Mouse (Mus musculus) forebrain, embryonic 11.5 days (tissue): ENCODE data around the gene Lmna. TPM values are rescaled to one million over a fixed set of nuclear protein-coding genes. Genes with fewer than 3 reads are reported as not detected.

ENCODE experiments used
- ATAC-seq: fragments of 200-750 bp; cut with Nextera tagmentation; replicated peaks from 2 replicates; pipeline ENCODE4 v1.8.0; 2017; ENCODE audit warnings: moderate TSS enrichment; ENCODE audit not compliant: low FRiP score
- DNase-seq: peaks from one replicate; pipeline ENCODE4 v3.0.0-alpha.2; 2017; ENCODE audit warnings: low spot score
- H3K27ac ChIP-seq: fragments of 300-500 bp; sonication (generic); 2 replicates; pipeline ENCODE4 v1.5.1; 2014; ENCODE audit warnings: low read depth, low read length
- H3K27me3 ChIP-seq: fragments of 300-500 bp; sonication (generic); 2 replicates; pipeline ENCODE4 v1.6.1; 2014; ENCODE audit warnings: mild to moderate bottlenecking, low read length, mixed read lengths; ENCODE audit not compliant: control insufficient read depth, insufficient read depth
- H3K36me3 ChIP-seq: fragments of 300-500 bp; sonication (generic); 2 replicates; pipeline ENCODE4 v1.6.1; 2014; ENCODE audit warnings: mild to moderate bottlenecking, low read length, moderate library complexity, mixed read lengths; ENCODE audit not compliant: control insufficient read depth, insufficient read depth
- H3K4me1 ChIP-seq: fragments of 300-500 bp; sonication (generic); replicated peaks from 2 replicates; pipeline ENCODE4 v1.6.1; 2014; ENCODE audit warnings: low read length, mixed read lengths; ENCODE audit not compliant: control insufficient read depth, insufficient read depth
- H3K4me2 ChIP-seq: fragments of 300-500 bp; sonication (generic); 2 replicates; pipeline ENCODE4 v1.6.1; 2014; ENCODE audit warnings: low read depth, mild to moderate bottlenecking, low read length, moderate library complexity, mixed read lengths; ENCODE audit not compliant: severe bottlenecking
- H3K4me3 ChIP-seq: fragments of 300-500 bp; sonication (generic); 2 replicates; pipeline ENCODE4 v1.5.1; 2014; ENCODE audit warnings: low read depth, low read length
- H3K9ac ChIP-seq: fragments of 300-500 bp; sonication (generic); 2 replicates; pipeline ENCODE4 v1.6.1; 2014; ENCODE audit warnings: low read length
- H3K9me3 ChIP-seq: fragments of 300-500 bp; sonication (generic); 2 replicates; pipeline ENCODE4 v1.6.1; 2016; ENCODE audit warnings: low read length, mixed read lengths; ENCODE audit not compliant: control insufficient read depth
- WGBS: fragments of 180-500 bp; shearing (Covaris S2); extraction: QIAGEN DNeasy Blood & Tissue Kit; methylation state at CpG from one replicate; pipeline ENCODE4 v1.1.7; 2014; 5-methylcytosine and 5-hydroxymethylcytosine counted together
- polyA plus RNA-seq: library from polyadenylated mRNA; unstranded; fragments of >200 nt; fragmentation: Nextera tagmentation; extraction: Ambion mirVana; gene quantifications from 2 replicates; pipeline ENCODE4 v1.2.1, GENCODE M21; 2014

Lmna gene
- polyA plus RNA-seq, 1 experiment from 2014 or later, result 19.4 TPM

DNA sequence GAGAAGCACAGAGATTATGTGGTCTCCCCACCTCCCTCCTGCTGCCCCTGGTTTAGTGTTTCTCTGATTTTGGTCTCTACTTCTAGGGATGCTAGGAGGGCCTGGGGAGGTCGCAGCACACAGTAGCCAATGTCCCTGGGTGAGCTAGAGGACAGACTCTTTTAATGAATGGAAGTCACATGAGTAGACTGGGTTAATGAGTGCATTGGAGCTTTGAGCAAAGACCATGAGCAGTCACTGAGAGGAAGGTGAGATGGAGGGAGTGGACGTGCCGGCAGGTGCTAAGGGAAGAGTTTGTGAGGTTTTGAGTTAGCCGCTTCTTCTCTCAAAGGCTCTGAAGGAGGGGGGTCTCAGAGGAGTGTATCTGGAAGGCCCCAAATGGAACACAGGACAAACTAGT lies 25.8 kb upstream of the Lmna start:
- H3K4me1 ChIP-seq, result peaks cover 48% of the 10 kb centered on the region
- WGBS, result 24% methylated on average over 4 of the region's 4 CpGs
- no peaks in the 10 kb centered on the region for H3K27me3 ChIP-seq
- DNase-seq, result no peak
- H3K27ac ChIP-seq, result peak overlapping the region; percentile 57; the same call in 1 of the 2 replicates
- H3K4me2 ChIP-seq, result peak overlapping the region; percentile 91
- peaks cover 7% of the 10 kb centered on the region for H3K36me3 ChIP-seq
- no peak for ATAC-seq
- H3K9ac ChIP-seq, result peak overlapping the region; percentile 100
- H3K4me3 ChIP-seq, result peak overlapping the region; percentile 96
- H3K9me3 ChIP-seq, result no peaks in the 10 kb centered on the region

DNA sequence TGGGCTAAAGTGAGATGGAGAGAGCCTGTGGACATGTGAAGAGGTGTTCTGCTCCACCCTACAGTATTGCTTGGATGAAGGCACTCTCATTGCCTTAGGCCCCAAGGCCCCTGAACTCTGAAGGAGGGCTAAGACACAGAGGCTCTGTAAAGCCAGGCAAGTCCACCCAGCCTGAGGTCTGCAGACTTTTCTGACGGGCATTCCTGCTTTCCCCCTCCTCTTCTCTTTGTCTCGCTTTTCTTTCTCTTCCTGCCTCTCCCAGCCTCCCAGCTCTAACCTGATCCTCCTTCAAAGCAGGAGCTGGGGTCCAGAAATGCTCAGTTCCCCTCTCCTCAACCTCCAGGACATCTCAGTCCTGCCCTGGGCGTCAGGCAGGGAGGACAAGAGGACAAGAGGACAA lies 25.2 kb upstream of the Lmna start:
- DNase-seq, result no peak

DNA sequence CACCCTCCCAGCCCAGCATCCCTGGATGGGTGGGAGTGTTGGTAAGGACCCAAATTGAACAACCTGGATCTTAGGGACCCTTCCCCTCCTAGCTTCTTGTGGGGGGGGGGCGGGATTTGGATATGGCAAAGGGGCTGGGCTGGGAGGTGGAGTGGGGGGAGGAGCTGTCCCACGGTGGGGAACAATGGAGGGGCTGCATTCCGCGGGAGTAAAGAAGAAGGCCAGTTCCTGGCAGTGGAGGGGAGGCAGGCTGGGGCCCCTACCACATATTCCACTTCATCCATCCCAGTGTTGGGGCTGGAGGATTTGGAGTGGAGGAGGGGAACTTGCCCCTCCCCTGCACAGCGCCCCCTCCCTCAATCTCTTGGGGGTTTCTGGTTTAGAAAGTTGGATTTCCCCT lies 23.9 kb upstream of the Lmna start:
- peaks cover 50% of the 10 kb centered on the region for H3K4me1 ChIP-seq
- H3K27me3 ChIP-seq, result no peaks in the 10 kb centered on the region
- ATAC-seq, result no peak
- H3K9ac ChIP-seq, result peak overlapping the region; percentile 100
- H3K4me2 ChIP-seq, result peak overlapping the region; percentile 91
- peaks cover 7% of the 10 kb centered on the region for H3K36me3 ChIP-seq
- DNase-seq, result no peak
- H3K9me3 ChIP-seq, result no peaks in the 10 kb centered on the region
- WGBS, result 2% methylated on average over 5 of the region's 5 CpGs
- peak overlapping the region; percentile 99 for H3K27ac ChIP-seq
- peak overlapping the region; percentile 96 for H3K4me3 ChIP-seq

More for the DNA sequence above, 25.2 kb upstream of the Lmna start:
- Histone ChIP-seq H3K27me3 (no peaks in the 10 kb centered on the region), H3K9ac (peak overlapping the region; percentile 100), H3K9me3 (no peaks in the 10 kb centered on the region), H3K4me2 (peak overlapping the region; percentile 91), H3K27ac (peak overlapping the region; percentile 99; the same call in 1 of the 2 replicates), H3K4me1 (peaks cover 50% of the 10 kb centered on the region), H3K36me3 (peaks cover 7% of the 10 kb centered on the region), H3K4me3 (peak overlapping the region; percentile 96)
- 0% methylated on average over 3 of the region's 3 CpGs for WGBS
- no peak for ATAC-seq

DNA sequence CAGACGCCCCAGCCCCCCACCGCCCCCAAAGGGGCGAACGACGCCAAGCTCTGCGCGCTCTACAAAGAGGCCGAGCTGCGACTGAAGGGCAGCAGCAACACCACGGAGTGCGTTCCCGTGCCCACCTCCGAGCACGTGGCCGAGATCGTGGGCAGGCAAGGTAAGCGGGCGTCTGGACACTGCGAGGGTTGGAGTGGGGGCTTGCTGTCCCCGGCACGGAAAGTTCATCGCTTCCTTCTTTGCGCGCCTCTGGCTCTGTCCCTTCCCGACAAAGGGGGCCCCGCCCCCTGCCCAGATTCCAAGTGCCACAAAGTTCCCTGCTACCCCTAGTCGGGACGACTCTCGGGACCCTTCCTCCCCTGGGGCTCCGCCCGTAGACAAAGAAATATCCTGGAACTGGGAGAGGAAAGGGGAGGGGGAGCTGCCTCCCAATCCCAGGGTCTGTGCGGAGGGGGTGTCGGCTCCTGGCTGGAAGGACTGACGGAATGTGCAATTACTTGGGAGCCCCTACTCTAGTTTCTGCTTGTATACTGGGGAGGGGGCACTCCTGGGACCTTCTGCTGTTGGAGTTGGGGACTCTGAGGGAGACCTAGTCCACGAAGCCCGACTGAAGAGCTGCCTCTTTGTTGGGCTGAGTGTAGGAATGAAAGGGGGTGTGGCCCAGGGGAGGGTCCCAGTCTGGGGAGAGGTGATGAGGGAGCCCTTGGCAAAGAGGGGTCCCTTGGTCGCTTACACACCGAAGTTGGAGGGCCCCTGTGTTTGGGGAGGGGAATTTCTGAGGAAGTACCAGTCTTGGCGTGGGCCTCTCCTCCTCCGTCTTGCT lies 23.1 kb upstream of the Lmna start:
- peaks cover 7% of the 10 kb centered on the region; the same call in 1 of the 2 replicates for H3K36me3 ChIP-seq
- peak overlapping the region; percentile 99 for H3K27ac ChIP-seq
- peak overlapping the region; percentile 96 for H3K4me3 ChIP-seq
- peak; percentile 49 for ATAC-seq
- H3K4me2 ChIP-seq, result peak overlapping the region; percentile 91
- peaks cover 45% of the 10 kb centered on the region for H3K4me1 ChIP-seq
- H3K27me3 ChIP-seq, result no peaks in the 10 kb centered on the region
- DNase-seq, result peak; percentile 88
- peak overlapping the region; percentile 100 for H3K9ac ChIP-seq
- no peaks in the 10 kb centered on the region for H3K9me3 ChIP-seq
- WGBS, result 0% methylated on average over 40 of the region's 40 CpGs

DNA sequence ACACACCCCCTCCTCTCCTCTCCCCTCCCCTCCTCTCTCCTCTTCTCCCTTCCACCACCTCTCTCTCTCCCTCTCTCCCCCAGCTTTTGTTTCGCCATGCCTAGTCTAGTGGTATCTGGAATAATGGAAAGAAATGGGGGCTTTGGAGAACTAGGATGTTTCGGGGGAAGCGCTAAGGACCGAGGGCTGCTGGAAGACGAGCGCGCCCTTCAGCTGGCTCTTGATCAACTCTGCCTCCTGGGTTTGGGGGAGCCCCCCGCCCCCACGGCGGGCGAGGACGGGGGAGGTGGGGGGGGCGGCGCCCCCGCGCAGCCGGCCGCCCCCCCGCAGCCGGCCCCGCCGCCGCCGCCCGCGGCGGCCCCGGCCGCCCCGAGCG lies 22.5 kb upstream of the Lmna start, which contains the start of gene Mex3a:
Gene Mex3a (plus strand): TSS at position 97 of the 376 bp plus-strand sequence.
- no peaks in the 10 kb centered on the region for H3K9me3 ChIP-seq
- peak within 1 kb of the TSS; percentile 99 for H3K27ac ChIP-seq
- peak within 1 kb of the TSS; percentile 91 for H3K4me2 ChIP-seq
- peaks cover 5% of the 10 kb centered on the region; the same call in 1 of the 2 replicates for H3K36me3 ChIP-seq
- H3K4me1 ChIP-seq, result peaks cover 43% of the 10 kb centered on the region
- ATAC-seq, result no peak; the same call in 1 of the 2 replicates
- no peak for DNase-seq
- WGBS, result 2% methylated on average over 17 of the region's 31 CpGs
- H3K27me3 ChIP-seq, result no peaks in the 10 kb centered on the region
- H3K4me3 ChIP-seq, result peak within 1 kb of the TSS; percentile 96
- H3K9ac ChIP-seq, result peak within 1 kb of the TSS; percentile 100

DNA sequence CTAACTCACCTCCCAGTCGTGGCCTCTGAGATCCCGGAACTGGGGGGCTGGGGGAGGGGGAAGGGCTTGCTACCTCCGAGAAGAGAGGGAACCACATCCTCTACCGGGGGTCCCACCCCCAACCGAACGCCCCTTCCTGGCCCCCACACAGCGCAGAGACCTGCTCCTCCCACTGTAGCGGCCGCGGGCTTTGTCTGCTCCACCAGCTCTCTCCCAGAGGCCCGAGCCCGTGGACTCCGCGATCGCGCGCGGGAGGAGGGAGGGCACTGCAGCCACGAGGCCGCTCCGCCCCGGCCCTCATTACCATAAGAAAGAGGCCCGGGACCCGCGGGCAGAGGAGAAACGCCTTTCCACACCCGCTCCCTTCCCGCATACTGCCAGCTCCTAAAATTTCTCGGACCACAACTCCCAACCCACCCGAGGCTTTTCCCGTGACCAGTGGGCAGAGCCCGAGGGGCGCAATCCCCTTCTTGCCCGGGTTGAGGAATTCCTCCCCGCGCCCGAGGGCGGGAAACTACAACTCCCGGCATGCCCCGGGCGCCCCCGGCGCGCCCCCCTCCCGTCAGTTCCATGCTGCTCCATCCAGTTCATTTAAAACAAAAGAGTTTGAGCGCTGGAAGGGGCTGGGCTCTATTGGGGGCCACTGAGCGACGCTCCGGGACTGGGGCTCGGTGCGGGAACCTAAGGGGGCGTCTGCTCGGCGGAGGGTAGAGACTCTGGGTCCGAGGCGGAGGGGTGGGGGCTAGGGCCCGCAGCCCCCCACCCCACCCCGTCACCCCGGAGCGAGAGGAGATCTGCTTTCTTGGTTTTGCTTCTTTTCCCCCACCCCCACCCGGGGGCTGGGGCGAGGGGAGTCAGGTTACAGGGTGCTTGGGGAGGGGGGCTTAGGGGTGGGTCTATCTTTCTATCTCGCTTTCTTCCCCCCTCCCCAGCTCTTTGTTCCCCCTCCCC lies 21.9 kb upstream of the Lmna start:
- Histone ChIP-seq H3K27me3 (no peaks in the 10 kb centered on the region), H3K9ac (peak overlapping the region; percentile 100)
- WGBS, result 1% methylated on average over 62 of the region's 63 CpGs

DNA sequence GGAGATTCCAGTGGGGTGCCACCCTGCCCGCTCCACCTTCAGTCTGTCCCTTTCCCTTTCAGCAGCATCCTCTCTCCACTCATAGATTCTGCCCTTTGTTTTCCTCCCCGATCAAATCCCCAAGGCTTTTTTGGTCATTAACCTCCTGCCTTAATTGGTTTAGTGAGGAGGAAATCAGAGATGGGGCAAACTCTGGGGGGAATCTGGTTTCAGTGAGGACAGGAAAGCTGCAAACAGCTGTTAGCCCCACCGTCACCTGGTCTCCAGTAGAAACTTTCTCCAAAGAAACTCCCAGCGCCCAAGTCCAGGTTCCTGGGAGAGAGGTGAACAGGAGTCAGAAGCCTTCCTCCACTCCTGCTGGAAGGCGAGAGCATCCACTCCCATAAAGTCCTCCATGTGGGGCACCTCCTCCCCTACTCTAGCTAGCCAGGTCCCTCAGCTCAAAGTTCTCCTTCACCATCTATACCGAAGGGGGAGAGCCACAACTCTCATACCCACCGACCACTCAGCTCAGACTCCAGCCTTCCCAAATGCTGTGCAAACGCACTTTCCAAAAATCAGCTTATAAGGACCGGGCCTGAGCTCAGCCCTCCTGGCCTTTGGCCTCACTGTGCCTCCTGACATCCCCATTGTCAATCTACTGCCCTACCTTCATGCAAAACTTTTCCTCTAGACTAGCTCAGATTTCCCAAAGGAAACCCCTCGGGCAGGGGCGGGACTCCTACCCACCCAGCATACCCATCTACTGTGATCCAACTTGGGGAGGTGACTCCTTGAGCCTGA lies 20.5 kb upstream of the Lmna start:
- peak overlapping the region; percentile 91 for H3K4me2 ChIP-seq
- H3K27me3 ChIP-seq, result no peaks in the 10 kb centered on the region
- peaks cover 26% of the 10 kb centered on the region for H3K4me1 ChIP-seq
- 2% methylated on average over 11 of the region's 11 CpGs for WGBS
- H3K4me3 ChIP-seq, result peak overlapping the region; percentile 96
- H3K36me3 ChIP-seq, result no peaks in the 10 kb centered on the region
- no peaks in the 10 kb centered on the region for H3K9me3 ChIP-seq
- ATAC-seq (no peak), DNase-seq (peak; percentile 67)
- peak overlapping the region; percentile 99 for H3K27ac ChIP-seq
- H3K9ac ChIP-seq, result peak overlapping the region; percentile 100

More for the DNA sequence above, 21.9 kb upstream of the Lmna start:
- H3K27ac ChIP-seq, result peak overlapping the region; percentile 99
- peak overlapping the region; percentile 96 for H3K4me3 ChIP-seq
- peak overlapping the region; percentile 91 for H3K4me2 ChIP-seq
- peak; percentile 89 for ATAC-seq
- no peaks in the 10 kb centered on the region for H3K9me3 ChIP-seq
- peaks cover 5% of the 10 kb centered on the region; the same call in 1 of the 2 replicates for H3K36me3 ChIP-seq
- peak; percentile 97 for DNase-seq
- peaks cover 37% of the 10 kb centered on the region for H3K4me1 ChIP-seq
